ENCODE assay signal across 8 mouse cellular contexts in the genomic region with DNA sequence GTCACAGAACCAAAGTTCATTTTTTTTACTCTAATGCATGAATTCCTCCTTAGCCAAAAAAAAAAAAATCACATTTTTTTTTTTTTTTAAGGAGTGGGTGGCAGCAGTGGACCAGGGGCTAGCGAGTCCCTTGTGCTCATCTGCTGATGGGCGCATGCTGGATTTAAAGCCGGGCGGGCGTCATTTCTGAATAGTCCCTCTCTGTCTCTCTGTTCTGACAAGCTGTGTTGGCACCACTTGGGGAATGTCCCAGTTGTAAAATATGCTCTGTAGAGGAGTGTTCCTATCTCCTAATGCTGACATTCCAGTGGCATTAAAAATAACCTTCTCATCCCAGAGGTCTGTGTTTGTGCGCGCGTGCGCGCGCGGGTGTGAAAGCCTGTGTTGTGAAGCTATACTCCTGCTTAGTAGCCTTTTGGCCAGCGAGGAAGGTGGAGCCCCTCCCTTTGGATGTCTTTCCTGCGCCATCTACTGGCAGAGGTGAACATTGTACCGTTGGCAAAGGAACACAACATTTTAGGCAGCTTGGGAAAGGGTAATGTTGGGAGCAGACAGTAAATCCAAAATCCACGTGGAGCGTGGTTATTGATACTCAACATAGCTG. TPM values are rescaled to one million over a fixed set of nuclear protein-coding genes. Genes with fewer than 3 reads are reported as not detected.
A peak's percentile ranks its signal among the peaks of the same experiment; 100 is the strongest.
DNase-seq lines count a peak whose midpoint lies in the region; ATAC-seq and TF ChIP-seq lines count a peak whose summit lies in the region.

No protein-coding gene starts in this region.

- H3K27ac ChIP-seq in hindbrain, postnatal 0 days = no peak overlapping the region

- peak overlapping the region; percentile 47 for H3K4me2 ChIP-seq in hindbrain, postnatal 0 days (ENCODE audit: low read depth, low read length)

- H3K9ac ChIP-seq in hindbrain, postnatal 0 days (replicated peaks; ENCODE audit: low read length) = no peak overlapping the region

- H3K4me3 ChIP-seq in hindbrain, postnatal 0 days (ENCODE audit: low read length) = peak overlapping the region; percentile 15

- DNase-seq in T-cell, adult 2 months (ENCODE audit: low spot score) = peak; percentile 28
- peak; percentile 76 to 80 for DNase-seq in cerebellum, postnatal 25 days
- peak; percentile 68 for DNase-seq in gastrocnemius, adult 18-20 months (ENCODE audit: low spot score)
- DNase-seq in hindbrain, postnatal 0 days (ENCODE audit: low spot score) = peak; percentile 87
- peak; percentile 70 to 72 for DNase-seq in left cerebral cortex, adult 18-20 months (ENCODE audit: low spot score in 2 of 2)
- peak; percentile 49 to 68 for DNase-seq in lung, postnatal 4 days
- peak; percentile 79 for DNase-seq in right cerebral cortex, adult 2 months (ENCODE audit: low spot score in 2 of 2)
- DNase-seq in urinary bladder, postnatal 36 days (ENCODE audit: low spot score in 2 of 2) = peak; percentile 34 to 48

- no peaks in the 10 kb centered on the region for H3K27me3 ChIP-seq in hindbrain, postnatal 0 days (ENCODE audit: insufficient read depth, low read length)

- WGBS in hindbrain, postnatal 0 days = 22% methylated on average over 17 of the region's 17 CpGs

- no peaks in the 10 kb centered on the region for H3K36me3 ChIP-seq in hindbrain, postnatal 0 days (ENCODE audit: insufficient read depth, low read length)

- no peaks in the 10 kb centered on the region for H3K9me3 ChIP-seq in hindbrain, postnatal 0 days (ENCODE audit: low read length)

- H3K4me1 ChIP-seq in hindbrain, postnatal 0 days (ENCODE audit: insufficient read depth, low read length) = no peaks in the 10 kb centered on the region

- peak; percentile 88 for ATAC-seq in hindbrain, postnatal 0 days

- TF ChIP-seq CTCF in hindbrain, postnatal 0 days (IDR thresholded peaks at IDR 0.05; ENCODE audit: low read depth) = peak; percentile 92

RNA-seq across cellular contexts. Expression of gene Mfsd1, which starts 14.4 kb away (rescaled TPM):
- 10 to 100 TPM; 23.7 to 24.7 TPM for total RNA-seq in gastrocnemius, adult 18-20 months (2021)
- 31.0 and 35.0 TPM in 2 replicates for total RNA-seq in hindbrain, postnatal 0 days (2014; rRNA removed)
- polyA plus RNA-seq in hindbrain, postnatal 0 days (2015; fragmentation: Nextera tagmentation; extraction: Ambion mirVana) = 32.6 and 36.1 TPM in 2 replicates
- total RNA-seq in left cerebral cortex, adult 18-20 months (2021) = 10 to 100 TPM; 37.6 to 39.2 TPM

RNA-seq across cellular contexts. Expression of gene Rarres1, which starts 52.8 kb away (rescaled TPM):
- total RNA-seq in gastrocnemius, adult 18-20 months (2021) = under 1 TPM; 0.50 to 0.57 TPM
- 0.40 and 0.58 TPM in 2 replicates for total RNA-seq in hindbrain, postnatal 0 days (2014; rRNA removed)
- 2.7 and 3.4 TPM in 2 replicates for polyA plus RNA-seq in hindbrain, postnatal 0 days (2015; fragmentation: Nextera tagmentation; extraction: Ambion mirVana)
- total RNA-seq in left cerebral cortex, adult 18-20 months (2021) = 1 to 10 TPM; 1.9 TPM

Comparison
In these comparisons a context has a peak if more than half of its experiments do, and no peak if none do; other contexts are left out.
1. DNase-seq: peak in every context shown above with its lines; median percentile 87 in hindbrain, postnatal 0 days; 79 in right cerebral cortex, adult 2 months; 78 in cerebellum, postnatal 25 days; 71 in left cerebral cortex, adult 18-20 months; 68 in gastrocnemius, adult 18-20 months; 58 in lung, postnatal 4 days; 41 in urinary bladder, postnatal 36 days; 28 in T-cell, adult 2 months.